Mouse (Mus musculus) liver (tissue): ENCODE results near the gene Eme2.

Source experiments
- DNase-seq: peaks from one replicate; pipeline ENCODE4 v3.0.0-alpha.2; 2020; ENCODE audit warnings: mixed read lengths

Gene Eme2

DNA sequence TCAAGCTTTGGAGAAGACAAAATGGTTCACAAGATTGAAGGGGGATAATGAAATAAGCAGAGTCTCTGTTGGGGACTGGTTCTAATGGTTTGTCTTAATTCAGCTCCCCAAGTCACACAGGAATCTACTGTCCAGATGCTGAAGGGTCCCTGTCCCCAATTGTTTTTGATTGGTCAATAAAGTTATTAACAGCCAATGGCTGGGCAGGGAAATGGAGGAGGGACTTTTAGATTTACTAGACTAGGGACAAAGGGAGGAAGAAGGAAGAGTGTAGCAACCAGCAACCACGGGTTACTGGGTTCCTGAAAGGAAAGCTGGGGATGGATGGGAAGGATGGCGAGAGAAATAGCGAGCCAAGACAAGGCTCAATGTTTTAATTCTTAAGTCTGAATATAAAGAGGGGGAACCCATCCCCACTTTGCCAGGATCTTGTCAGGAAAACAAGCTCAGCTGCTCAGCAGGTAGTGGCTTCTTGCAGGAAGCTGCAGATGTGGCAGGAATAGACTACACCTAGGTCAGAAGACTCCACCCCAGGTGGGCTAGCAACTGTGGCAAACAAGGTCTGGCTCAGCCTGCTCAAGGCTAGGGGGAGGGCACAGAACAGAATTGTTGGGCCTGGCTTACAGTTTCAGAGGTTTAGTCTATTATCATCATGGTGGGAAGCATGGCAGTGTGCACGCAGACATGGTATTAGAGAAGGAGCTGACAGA, 21.0 kb downstream of the Eme2 start:
- no peak for DNase-seq

- DNase-seq, result no peak
Observed at GRCm38 (mm10) chr17:24867914-24868313, 27.0 kb downstream of the Eme2 start.

DNA sequence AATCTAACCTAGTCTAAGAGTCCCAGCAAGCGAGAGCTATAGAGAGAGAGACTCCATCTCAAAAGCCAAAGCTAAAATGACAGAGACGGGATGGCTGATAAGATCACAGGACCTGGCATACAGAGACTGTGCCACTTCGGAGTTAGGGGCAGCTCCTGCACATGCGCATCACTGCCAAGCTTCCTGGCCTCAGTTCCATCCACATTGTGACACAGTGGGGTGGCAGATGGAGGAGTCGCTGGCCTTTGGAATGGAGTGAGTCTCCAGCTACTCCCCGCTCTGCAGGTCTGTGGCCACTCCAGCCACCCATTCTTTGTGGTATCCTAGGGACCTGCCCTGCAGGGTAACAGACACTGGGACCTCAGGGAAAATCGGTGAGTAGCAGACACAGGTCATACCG, 29.1 kb downstream of the Eme2 start, which contains the start of gene Igfals:
Gene Igfals (plus strand): TSS at position 222 of the 400 bp plus-strand sequence.
- DNase-seq, result no peak

- DNase-seq, result no peak
Observed at GRCm38 (mm10) chr17:24861785-24862184, 33.1 kb downstream of the Eme2 start.

DNA sequence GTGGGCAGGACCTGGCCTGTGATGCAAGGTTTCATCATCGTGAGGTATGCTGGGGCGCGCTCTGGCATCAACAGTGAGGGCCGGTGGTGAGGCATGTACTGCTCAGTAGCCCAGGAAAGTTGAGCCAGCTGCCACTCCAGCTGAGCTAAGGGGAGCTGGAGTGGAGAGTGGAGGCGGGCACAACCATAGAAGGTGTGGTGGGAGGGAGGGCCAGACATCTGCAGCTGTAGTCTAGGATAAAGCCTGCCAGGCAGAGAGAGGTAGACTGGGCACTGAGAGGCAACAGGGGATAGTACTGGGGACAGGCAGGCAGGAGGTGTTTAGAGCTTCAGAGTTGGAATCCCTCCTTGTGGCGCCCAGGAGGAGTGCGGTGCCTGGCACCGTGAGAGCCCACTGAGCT, 34.8 kb downstream of the Eme2 start:
- DNase-seq, result peak; percentile 60

DNA sequence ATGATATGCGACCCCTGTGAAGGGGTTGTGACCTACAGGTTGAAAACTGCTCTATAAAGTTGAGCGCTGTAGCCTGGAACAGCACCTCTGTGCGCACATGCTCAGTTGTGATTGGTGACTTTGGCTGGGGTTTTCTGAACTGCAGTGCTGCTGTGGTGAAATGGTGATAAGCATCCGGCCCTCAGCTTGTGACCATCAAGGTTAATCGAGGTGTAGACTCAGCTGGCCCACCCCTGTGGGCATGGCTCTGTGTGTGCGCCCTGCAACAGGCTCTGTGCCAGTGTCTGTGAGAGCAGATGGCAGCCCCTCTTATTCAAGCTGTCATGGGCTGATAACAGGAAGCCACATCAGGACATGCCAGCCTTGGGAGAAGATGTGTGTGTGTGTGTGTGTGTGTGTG, 35.9 kb downstream of the Eme2 start:
- DNase-seq, result peak; percentile 85

GRCm38 (mm10) chr17:24857831-24858470, 36.9 kb downstream of the Eme2 start:
- DNase-seq, result peak; percentile 63

DNA sequence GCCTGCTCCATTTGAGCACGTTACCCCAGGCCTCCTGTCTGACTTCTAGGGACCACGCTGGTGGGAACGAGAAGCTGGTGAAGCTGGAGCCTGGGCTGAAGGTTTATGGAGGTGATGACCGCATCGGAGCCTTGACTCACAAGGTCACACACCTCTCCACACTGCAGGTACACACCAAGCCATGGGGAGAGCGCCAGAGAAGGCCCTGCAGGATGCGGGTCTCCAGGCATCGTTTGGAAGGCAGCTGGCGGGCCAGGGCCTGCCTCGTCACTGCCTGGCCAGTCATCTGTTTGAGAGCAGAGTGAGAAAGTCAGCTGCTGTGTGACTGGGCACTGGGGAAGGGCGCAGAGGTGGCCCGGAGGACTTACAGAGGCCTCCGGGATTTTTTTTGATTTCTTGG, 38.3 kb downstream of the Eme2 start:
- no peak for DNase-seq

DNA sequence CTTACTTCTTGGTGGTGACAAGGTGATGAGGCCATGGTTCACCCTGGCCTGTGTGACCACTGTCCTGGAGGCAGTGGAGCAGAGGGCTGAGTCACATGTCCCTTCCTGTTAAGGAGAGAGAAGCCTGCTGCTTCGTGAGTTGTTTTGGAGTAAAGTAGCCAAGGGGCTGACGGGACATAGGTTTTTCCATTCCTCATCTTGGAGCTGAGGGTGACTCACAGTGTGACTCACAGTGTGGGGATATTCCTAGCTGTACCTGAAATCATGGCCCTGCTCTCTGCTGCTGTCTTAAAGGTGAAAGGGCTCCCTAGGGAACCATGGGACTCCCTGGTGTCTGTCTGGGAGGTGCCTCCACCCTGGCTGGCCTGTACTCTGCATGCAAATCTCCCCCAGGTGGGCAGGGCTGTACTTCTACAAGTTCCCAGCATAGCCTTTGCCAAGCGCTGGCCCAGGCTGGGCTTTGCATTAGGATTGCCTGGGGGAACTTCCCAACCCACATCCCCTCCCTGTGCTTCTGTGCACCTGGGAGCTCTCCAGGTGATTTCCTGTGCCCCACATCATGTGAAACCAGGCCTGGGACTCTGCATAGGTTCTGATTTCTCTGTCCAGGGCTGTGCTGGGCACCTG, 38.9 kb downstream of the Eme2 start:
- no peak for DNase-seq

DNA sequence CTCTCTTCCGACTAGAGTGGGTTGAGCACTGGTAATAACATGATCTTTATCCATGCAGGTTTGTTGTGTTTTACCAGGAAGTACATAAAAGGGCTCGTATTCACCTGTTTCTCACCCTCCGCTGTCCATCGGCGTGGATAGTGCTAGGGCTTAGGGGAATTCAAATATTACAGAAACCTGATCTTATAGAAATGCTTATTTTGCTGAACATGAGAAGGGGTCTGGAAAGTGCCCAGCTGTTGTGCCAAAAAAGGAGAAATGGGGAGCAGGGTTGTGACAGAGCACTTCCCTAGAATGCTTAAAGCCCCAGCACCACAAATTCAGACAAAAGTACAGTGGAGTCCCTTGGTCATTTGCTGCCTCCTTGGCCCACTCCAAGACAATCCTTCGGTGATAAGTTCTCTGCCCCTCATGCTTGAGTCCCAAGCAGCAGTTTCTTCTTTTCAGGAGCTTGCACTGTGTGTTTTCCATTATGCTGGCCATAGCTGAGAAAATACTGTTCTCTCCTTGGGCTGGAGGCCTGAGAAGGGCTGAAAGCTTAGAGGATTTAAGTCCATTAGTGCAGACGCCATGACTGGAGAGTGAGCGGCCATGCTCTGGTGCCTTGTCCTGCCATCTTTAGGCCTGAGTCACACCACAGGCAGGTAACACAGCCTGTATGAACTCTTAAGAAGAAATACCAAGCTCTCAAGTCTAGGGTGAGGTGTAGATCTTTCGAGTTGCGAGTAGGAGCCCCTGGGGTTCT, 43.3 kb downstream of the Eme2 start:
- no peak for DNase-seq

DNA sequence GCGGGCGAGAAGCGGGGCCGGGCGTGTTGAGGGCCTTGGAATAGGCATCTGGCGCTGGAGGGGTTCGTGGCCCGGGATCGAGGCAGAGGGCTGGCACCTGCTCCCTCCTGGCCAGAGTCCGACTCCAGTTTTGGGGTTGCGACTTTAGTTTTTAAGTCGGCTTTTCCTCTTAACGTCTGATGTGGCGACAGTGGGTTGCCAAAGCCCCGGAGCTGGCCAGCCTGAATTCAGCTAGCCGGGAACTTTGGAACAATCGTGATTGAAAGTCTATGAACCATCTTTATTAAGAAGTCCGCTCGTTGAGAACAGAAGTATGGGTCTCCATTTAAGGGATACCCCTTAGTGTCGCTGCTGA, 44.1 kb downstream of the Eme2 start:
- DNase-seq, result no peak

GRCm38 (mm10) chr17:24850065-24850772, 44.7 kb downstream of the Eme2 start, which contains the start of gene Fahd1:
Fahd1 (minus strand) TSS chr17:24850364.
- peak; percentile 98 for DNase-seq

DNA sequence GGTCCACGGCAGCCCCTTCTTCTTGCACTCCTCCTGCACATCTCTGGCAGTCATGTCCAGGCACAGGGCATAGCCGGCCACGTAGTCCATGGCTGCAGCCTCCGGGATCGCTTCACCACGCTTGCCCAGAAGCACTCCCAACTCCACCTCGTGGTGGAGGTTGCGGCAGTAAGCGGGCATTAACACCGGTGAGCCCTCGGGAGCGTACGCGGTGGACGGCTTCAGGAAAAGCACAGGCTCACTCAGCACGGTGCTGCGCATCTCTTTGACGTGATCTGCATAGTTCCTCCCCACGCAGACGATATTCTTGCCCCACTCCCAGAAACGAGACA, 45.2 kb downstream of the Eme2 start:
- no peak for DNase-seq

DNA sequence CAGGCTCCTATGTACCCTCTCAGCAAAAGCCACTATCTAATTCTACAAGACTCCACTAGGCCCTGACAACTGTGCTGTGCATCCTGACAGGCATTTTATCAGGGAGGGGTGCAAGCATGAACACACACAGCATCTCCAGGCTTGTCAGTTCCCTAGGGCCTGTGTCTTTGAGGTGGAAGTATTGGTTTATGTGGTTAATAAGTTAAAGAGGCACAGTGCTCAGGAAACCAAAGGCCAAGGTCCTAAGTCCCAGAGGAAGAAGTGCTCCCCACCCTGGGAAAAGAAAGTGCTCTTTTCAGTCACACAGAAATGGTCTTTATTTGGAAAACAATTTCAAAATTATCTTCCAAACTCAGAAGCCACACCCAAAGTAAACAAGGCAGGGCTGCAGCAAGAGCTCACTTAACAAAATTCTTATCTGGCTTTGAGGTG, 46.3 kb downstream of the Eme2 start:
- peak; percentile 77 for DNase-seq

- no peak for DNase-seq
Observed at GRCm38 (mm10) chr17:24847386-24847785, 47.5 kb downstream of the Eme2 start.

DNA sequence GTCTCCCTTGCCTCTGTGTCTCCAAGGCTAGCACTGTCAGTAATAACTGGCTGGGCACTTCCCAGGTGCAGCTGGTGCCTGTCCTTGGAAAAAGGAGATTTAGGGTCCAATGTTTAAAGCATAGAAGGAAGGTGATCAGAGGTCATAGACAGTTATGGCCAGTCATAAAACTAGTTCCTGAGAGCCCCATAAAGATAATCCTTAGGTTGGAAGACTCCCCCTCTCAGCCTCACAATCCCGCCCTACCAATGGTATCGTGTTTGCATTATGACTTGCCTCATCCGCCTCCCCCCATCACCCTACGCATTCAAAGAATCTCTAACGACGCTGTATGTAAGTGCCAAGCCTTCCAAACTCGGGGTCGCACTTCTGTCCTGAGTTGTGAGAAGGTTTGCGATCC, 50.4 kb downstream of the Eme2 start:
- DNase-seq, result no peak

DNA sequence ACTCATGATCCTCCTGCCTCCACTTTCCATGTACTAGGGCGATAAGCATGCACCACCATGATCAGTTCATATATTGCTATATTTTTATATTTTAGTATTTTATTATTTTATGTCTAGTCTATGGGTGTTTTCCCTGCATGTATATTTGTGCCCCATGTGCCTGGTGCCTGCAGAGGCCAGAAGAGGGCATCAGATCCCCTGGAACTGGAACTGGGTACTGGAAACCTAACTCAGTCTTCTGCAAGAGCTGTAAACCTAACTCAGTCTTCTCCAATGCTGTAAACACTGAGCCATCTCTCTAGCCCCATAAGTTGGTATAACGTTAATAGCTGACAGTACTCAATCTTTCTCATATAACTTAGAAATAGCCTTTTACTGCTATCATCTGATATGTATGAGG, 52.3 kb downstream of the Eme2 start:
- DNase-seq, result peak; percentile 46

GRCm38 (mm10) chr17:24841133-24841532, 53.8 kb downstream of the Eme2 start:
- DNase-seq, result peak; percentile 61

- DNase-seq, result no peak
Observed at GRCm38 (mm10) chr17:24840341-24840740, 54.5 kb downstream of the Eme2 start.

DNA sequence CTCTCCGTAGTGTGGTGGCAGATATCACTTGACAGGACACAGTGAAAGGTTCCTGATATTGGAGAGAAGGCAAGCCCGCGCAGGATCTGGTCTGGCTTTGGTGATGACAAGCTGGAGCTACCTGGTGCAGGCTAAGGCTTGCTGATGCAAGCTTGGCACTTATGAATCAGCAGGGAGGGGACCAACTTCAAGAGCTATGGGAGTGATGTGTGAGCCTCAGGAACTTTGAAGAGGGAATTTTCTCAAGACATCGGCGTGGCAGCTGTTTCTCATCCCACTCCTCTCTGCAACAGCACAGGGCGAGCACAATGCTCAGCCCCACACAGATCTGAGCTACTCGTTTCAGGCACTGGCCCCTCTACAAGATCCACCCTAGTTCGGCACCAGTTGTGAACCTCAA, 55.0 kb downstream of the Eme2 start, which contains the start of gene Hagh:
Gene Hagh (plus strand): TSS at position 302 of the 400 bp plus-strand sequence.
- DNase-seq, result no peak
